Mouse (Mus musculus): ENCODE data around the gene Sstr2.

The Sstr2 gene

GRCm38 (mm10) chr11:113638680-113639079 lies 19.5 kb downstream of the Sstr2 start:
- POLR2A ChIA-PET, result interaction anchor here in 2 of 4 experiments (0.6 to 1.1 kb wide), 5 partner anchors 11 to 263 kb away, joined by 3 to 4 read pairs (median 3); partner anchors contain the start of gene Cog1 (in 1 of the 2)
- CTCF ChIA-PET, result interaction anchor here in 2 of 4 experiments (0.6 to 1.8 kb wide), 3 partner anchors 172 to 246 kb away, joined by 4 to 5 read pairs (median 5); no protein-coding TSS in a partner anchor

DNA sequence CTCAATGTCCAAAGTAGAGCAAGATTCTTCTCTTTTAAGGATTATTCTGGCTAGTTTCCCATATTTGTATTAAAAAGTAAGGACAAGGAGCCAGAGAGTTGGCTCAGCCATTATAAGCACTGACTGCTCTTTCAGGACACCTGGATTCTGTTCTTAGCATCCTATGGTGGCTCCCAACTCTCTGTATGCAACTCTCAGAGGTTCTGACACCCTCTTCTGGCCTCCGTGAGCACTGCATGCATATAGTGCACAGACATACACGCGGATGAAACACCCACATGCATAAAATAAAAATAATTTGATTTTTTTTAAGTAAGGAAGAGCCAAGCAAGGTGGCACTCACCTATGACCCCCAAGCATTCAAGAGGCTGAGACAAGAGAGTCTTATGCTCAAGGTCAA lies 26.0 kb downstream of the Sstr2 start:
- ChIA-PET POLR2A (interaction anchor here in 1 of 4 experiments (1.1 kb wide), 1 partner anchor 26 kb away, joined by 5 read pairs; no protein-coding TSS in a partner anchor), CTCF (no interaction called here)

GRCm38 (mm10) chr11:113648152-113648551 lies 29.0 kb downstream of the Sstr2 start:
- ChIA-PET POLR2A (interaction anchor here in 2 of 4 experiments (0.9 to 2.3 kb wide), 7 partner anchors 8 to 350 kb away, joined by 3 to 8 read pairs (median 3); partner anchors contain the start of genes D11Wsu47e (in 1 of the 2) and Fam104a (in 1 of the 2)), CTCF (interaction anchor here (0.6 to 8.5 kb wide), 21 partner anchors 8 to 322 kb away, joined by 3 to 78 read pairs (median 4); partner anchors contain the start of gene Sstr2 (in 1 of the 4))

DNA sequence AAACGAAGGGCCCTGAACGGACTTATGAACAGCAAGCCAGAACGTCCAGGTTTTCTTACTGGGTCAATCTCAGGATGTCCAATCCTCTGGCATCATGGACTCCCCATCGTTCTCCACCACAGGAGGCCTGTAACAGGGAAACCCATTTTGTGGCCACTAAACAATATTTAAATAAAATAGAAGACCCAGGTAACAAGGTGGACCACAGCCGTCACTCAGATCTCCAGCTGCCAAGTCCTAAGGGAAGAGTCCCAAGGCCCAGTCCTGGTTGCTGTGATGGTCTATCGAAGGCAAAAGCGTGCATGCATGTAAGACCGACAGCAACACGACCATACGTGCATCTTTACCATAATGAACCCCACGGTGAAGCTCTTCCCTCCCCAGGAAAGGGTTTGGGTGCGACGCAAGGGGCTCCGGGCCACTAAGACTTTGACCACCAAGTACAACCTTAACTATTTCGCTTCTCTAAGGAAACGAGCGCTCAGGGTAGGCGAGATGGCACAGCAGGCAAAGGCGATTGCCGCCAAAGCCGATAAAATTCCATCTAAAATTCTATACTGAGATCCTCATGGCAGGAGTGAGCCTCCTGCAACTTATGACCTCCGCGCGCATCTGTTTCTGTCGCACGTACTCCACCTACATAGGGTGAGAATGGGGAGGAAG lies 29.7 kb downstream of the Sstr2 start, which contains the start of gene Cog1:
Gene Cog1, plus strand, starts transcription at position 480 of the 663 bp plus-strand sequence.
- ChIA-PET CTCF (interaction anchor here (0.5 to 8.5 kb wide), 16 partner anchors 18 to 323 kb away, joined by 3 to 78 read pairs (median 4); partner anchors contain the start of gene Sstr2 (in 1 of the 4)), POLR2A (interaction anchor here in 2 of 4 experiments (0.7 to 2.3 kb wide), 15 partner anchors 10 to 350 kb away, joined by 3 to 8 read pairs (median 4); partner anchors contain the start of genes D11Wsu47e (in 2 of the 2), Fam104a (in 2 of the 2), Cdc42ep4 (in 1 of the 2) and Cpsf4l (in 1 of the 2))

GRCm38 (mm10) chr11:113649353-113650210 lies 30.4 kb downstream of the Sstr2 start, which contains the start of gene Slc39a11:
Slc39a11 (minus strand) TSS chr11:113650079.
- POLR2A ChIA-PET, result interaction anchor here (0.5 to 2.3 kb wide), 20 partner anchors 9 to 1072 kb away, joined by 3 to 8 read pairs (median 4); partner anchors contain the start of genes D11Wsu47e (in 2 of the 4), Fam104a (in 2 of the 4), Cdc42ep4 (in 1 of the 4) and Cpsf4l (in 1 of the 4)

DNA sequence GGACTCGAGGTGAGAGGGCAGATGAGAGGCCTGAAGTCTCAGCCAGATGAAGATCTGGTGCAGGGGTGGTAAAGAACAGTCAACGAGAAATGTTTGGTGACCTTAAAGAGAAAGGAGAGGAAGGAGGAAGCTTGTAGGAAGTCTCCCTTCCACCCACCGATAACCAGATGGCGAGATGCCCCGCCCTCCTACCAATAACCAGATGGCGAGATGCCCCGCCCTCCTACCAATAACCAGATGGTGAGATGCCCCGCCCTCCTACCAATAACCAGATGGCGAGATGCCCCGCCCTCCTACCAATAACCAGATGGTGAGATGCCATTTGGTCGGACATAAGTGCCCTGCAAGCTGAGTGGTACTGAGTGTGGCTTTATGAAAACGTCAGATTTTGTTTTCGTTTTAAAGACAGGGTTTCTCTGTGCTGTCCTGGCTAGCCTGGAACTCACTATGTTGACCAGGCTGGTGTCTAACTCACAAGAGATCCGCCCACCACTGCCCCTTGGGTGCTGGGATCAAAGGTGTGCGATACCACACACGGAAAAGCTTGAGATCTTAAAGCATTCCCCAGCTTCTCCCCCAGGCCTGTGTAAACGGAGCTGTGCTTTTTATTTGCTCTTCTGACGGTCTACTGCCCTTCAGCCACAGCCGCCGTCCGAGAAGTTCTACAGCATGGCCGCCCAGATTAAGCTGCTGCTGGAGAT lies 32.2 kb downstream of the Sstr2 start:
- CTCF ChIA-PET, result interaction anchor here (0.5 to 8.5 kb wide), 42 partner anchors 9 to 420 kb away, joined by 3 to 78 read pairs (median 4); partner anchors contain the start of genes Cdc42ep4 (in 1 of the 4), D11Wsu47e (in 1 of the 4) and Fam104a (in 1 of the 4)
- POLR2A ChIA-PET, result interaction anchor here (0.6 to 2.4 kb wide), 32 partner anchors 9 to 519 kb away, joined by 3 to 11 read pairs (median 4); partner anchors contain the start of genes Cdc42ep4 (in 3 of the 4), D11Wsu47e (in 2 of the 4), Fam104a (in 2 of the 4) and Cpsf4l (in 1 of the 4)

More at GRCm38 (mm10) chr11:113649353-113650210, 30.4 kb downstream of the Sstr2 start, which contains the start of gene Slc39a11:
- CTCF ChIA-PET, result interaction anchor here (0.5 to 8.5 kb wide), 11 partner anchors 12 to 214 kb away, joined by 3 to 78 read pairs (median 5); partner anchors contain the start of gene Sstr2 (in 1 of the 4)

- ChIA-PET CTCF (interaction anchor here (0.5 to 8.5 kb wide), 48 partner anchors 9 to 449 kb away, joined by 3 to 78 read pairs (median 4); partner anchors contain the start of genes D11Wsu47e (in 2 of the 4), Fam104a (in 2 of the 4) and Cdc42ep4 (in 1 of the 4)), POLR2A (interaction anchor here (0.6 to 2.4 kb wide), 32 partner anchors 9 to 519 kb away, joined by 3 to 11 read pairs (median 4); partner anchors contain the start of genes Cdc42ep4 (in 3 of the 4), D11Wsu47e (in 2 of the 4), Fam104a (in 2 of the 4) and Cpsf4l (in 1 of the 4))
These were observed 32.7 kb downstream of the Sstr2 start for GRCm38 (mm10) chr11:113651907-113652273.

- ChIA-PET POLR2A (interaction anchor here (0.9 to 2.4 kb wide), 21 partner anchors 8 to 451 kb away, joined by 3 to 11 read pairs (median 5); partner anchors contain the start of genes Cdc42ep4 (in 2 of the 4), D11Wsu47e (in 2 of the 4), Fam104a (in 2 of the 4) and Cpsf4l (in 1 of the 4)), CTCF (interaction anchor here (0.5 to 8.5 kb wide), 34 partner anchors 8 to 706 kb away, joined by 3 to 78 read pairs (median 4); partner anchors contain the start of genes D11Wsu47e (in 2 of the 4) and Fam104a (in 2 of the 4))
These were observed 33.4 kb downstream of the Sstr2 start for GRCm38 (mm10) chr11:113652516-113652915.

GRCm38 (mm10) chr11:113654105-113654504 lies 35.0 kb downstream of the Sstr2 start:
- ChIA-PET CTCF (interaction anchor here in 2 of 4 experiments (0.6 to 8.5 kb wide), 5 partner anchors 13 to 181 kb away, joined by 3 to 78 read pairs (median 4); no protein-coding TSS in a partner anchor), POLR2A (interaction anchor here in 3 of 4 experiments (0.7 to 5.3 kb wide), 10 partner anchors 13 to 163 kb away, joined by 3 to 28 read pairs (median 4); partner anchors contain the start of gene Sstr2 (in 1 of the 3))

GRCm38 (mm10) chr11:113654561-113655270 lies 35.6 kb downstream of the Sstr2 start:
- ChIA-PET CTCF (interaction anchor here in 2 of 4 experiments (0.6 to 8.5 kb wide), 9 partner anchors 13 to 181 kb away, joined by 3 to 78 read pairs (median 4); no protein-coding TSS in a partner anchor), POLR2A (interaction anchor here in 2 of 4 experiments (0.7 to 5.3 kb wide), 10 partner anchors 12 to 162 kb away, joined by 3 to 28 read pairs (median 4); partner anchors contain the start of gene Sstr2 (in 1 of the 2))

- ChIA-PET POLR2A (interaction anchor here in 2 of 4 experiments (1.3 to 5.3 kb wide), 4 partner anchors 9 to 28 kb away, joined by 3 to 28 read pairs (median 4); partner anchors contain the start of genes D11Wsu47e (in 1 of the 2) and Fam104a (in 1 of the 2)), CTCF (interaction anchor here (0.6 to 2.1 kb wide), 5 partner anchors 9 to 155 kb away, joined by 3 to 10 read pairs (median 5); no protein-coding TSS in a partner anchor)
These were observed 37.4 kb downstream of the Sstr2 start for GRCm38 (mm10) chr11:113656511-113656932.

- POLR2A ChIA-PET, result interaction anchor here in 2 of 4 experiments (1.4 to 5.3 kb wide), 3 partner anchors 10 to 27 kb away, joined by 3 to 28 read pairs (median 4); partner anchors contain the start of genes D11Wsu47e (in 1 of the 2) and Fam104a (in 1 of the 2)
- CTCF ChIA-PET, result interaction anchor here in 3 of 4 experiments (0.6 to 1.6 kb wide), 3 partner anchors 13 to 155 kb away, joined by 3 to 10 read pairs (median 5); no protein-coding TSS in a partner anchor
These were observed 38.1 kb downstream of the Sstr2 start for GRCm38 (mm10) chr11:113657221-113657620.

DNA sequence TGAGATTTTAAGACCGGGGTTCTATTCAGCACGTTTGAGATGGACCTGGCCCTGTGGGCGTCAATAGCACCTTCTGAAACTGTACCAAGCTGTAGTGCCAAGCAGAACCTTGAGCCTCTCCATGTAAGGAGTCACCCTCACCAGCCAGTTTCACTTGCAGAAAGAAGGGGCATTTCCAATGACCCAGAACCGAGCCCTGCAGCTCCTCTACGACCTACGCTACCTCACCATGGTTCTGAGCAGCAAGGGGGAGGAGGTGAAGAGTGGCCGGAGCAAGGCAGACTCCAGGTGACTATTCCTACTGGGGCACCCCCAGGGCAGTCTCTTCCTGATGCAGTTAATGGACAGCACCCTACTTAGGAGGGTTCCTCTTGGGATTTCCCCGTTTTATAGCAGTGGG lies 39.2 kb downstream of the Sstr2 start:
- CTCF ChIA-PET, result interaction anchor here in 1 of 4 experiments (1.1 kb wide), 1 partner anchor 27 kb away, joined by 3 read pairs; no protein-coding TSS in a partner anchor
- POLR2A ChIA-PET, result interaction anchor here in 2 of 4 experiments (0.5 to 5.3 kb wide), 5 partner anchors 8 to 97 kb away, joined by 3 to 28 read pairs (median 3); partner anchors contain the start of gene Slc39a11 (in 1 of the 2)

GRCm38 (mm10) chr11:113658763-113659162 lies 39.6 kb downstream of the Sstr2 start:
- ChIA-PET POLR2A (interaction anchor here in 2 of 4 experiments (1.0 to 5.3 kb wide), 7 partner anchors 8 to 457 kb away, joined by 3 to 28 read pairs (median 6); partner anchors contain the start of gene Slc39a11 (in 1 of the 2)), CTCF (interaction anchor here in 1 of 4 experiments (1.1 kb wide), 1 partner anchor 27 kb away, joined by 3 read pairs; no protein-coding TSS in a partner anchor)

DNA sequence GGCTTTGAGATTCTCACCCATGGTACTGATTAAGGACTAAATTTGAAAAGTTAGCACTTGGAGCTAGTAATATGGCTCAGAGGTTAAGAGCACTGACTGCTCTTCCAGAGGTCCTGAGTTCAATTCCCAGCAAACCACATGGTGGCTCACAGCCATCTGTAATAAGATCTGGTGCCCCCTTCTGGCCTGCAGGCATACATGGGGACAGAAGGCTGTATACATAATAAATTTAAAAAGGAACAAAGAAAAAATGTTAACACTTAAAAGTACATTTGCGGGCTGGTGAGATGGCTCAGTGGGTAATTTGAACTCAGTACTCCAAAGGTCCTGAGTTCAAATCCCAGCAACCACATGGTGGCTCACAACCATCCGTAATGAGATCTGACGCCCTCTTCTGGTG lies 41.1 kb downstream of the Sstr2 start:
- ChIA-PET CTCF (interaction anchor here in 2 of 4 experiments (0.6 to 2.0 kb wide), 9 partner anchors 8 to 151 kb away, joined by 3 to 10 read pairs (median 3); no protein-coding TSS in a partner anchor), POLR2A (interaction anchor here in 3 of 4 experiments (0.6 to 3.0 kb wide), 10 partner anchors 9 to 1005 kb away, joined by 3 to 13 read pairs (median 4); partner anchors contain the start of genes Cog1 (in 1 of the 3) and Slc39a11 (in 1 of the 3))

Measured in embryonic stem cell, embryonic (primary cell).